Mouse (Mus musculus) limb, embryonic 12.5 days (tissue): ENCODE data around the gene Ugt2b34. TPM values are rescaled to one million over a fixed set of nuclear protein-coding genes. Genes with fewer than 3 reads are reported as not detected.
"Not testable (repeated sequence)": the region's sequence is repeated elsewhere in the genome, so short reads cannot be mapped to it uniquely, and the experiment has no call there.

Experiments
- ATAC-seq: fragments of 200-750 bp; cut with Nextera tagmentation; 2 replicates; pipeline ENCODE4 v1.8.0; 2017; ENCODE audit warnings: low read depth, moderate TSS enrichment; ENCODE audit not compliant: insufficient number of reproducible peaks, insufficient read depth, low FRiP score, low TSS enrichment
- H3K27ac ChIP-seq: fragments of 300-500 bp; sonication (generic); 2 replicates; pipeline ENCODE4 v1.5.1; 2016; ENCODE audit warnings: mild to moderate bottlenecking, moderate library complexity
- H3K27me3 ChIP-seq: fragments of 300-500 bp; sonication (generic); 2 replicates; pipeline ENCODE4 v1.6.1; 2016; ENCODE audit warnings: mild to moderate bottlenecking, moderate library complexity
- H3K36me3 ChIP-seq: fragments of 300-500 bp; sonication (generic); 2 replicates; pipeline ENCODE4 v1.6.1; 2016; ENCODE audit warnings: mild to moderate bottlenecking, moderate library complexity
- H3K4me1 ChIP-seq: fragments of 300-500 bp; sonication (generic); replicated peaks from 2 replicates; pipeline ENCODE4 v1.6.1; 2016
- H3K4me2 ChIP-seq: fragments of 300-500 bp; sonication (generic); 2 replicates; pipeline ENCODE4 v1.6.1; 2016; ENCODE audit warnings: mild to moderate bottlenecking, moderate library complexity
- H3K4me3 ChIP-seq: fragments of 300-500 bp; sonication (generic); replicated peaks from 2 replicates; pipeline ENCODE4 v1.5.1; 2016; ENCODE audit warnings: mild to moderate bottlenecking
- H3K9ac ChIP-seq: fragments of 300-500 bp; sonication (generic); replicated peaks from 2 replicates; pipeline ENCODE4 v1.6.1; 2016; ENCODE audit warnings: mild to moderate bottlenecking, moderate library complexity
- H3K9me3 ChIP-seq: fragments of 300-500 bp; sonication (generic); 2 replicates; pipeline ENCODE4 v1.6.1; 2016; ENCODE audit warnings: mild to moderate bottlenecking, moderate library complexity
- WGBS: fragments of 180-500 bp; shearing (Covaris S2); methylation state at CpG from one replicate; pipeline ENCODE4 v1.1.7; 2016; 5-methylcytosine and 5-hydroxymethylcytosine counted together
- polyA plus RNA-seq: library from polyadenylated mRNA; unstranded; fragments of >200 nt; fragmentation: Nextera tagmentation; extraction: Ambion mirVana; gene quantifications from 2 replicates; pipeline ENCODE4 v1.2.1, GENCODE M21; 2016

Gene Ugt2b34
- polyA plus RNA-seq, 1 experiment from 2014 or later = not detected

DNA sequence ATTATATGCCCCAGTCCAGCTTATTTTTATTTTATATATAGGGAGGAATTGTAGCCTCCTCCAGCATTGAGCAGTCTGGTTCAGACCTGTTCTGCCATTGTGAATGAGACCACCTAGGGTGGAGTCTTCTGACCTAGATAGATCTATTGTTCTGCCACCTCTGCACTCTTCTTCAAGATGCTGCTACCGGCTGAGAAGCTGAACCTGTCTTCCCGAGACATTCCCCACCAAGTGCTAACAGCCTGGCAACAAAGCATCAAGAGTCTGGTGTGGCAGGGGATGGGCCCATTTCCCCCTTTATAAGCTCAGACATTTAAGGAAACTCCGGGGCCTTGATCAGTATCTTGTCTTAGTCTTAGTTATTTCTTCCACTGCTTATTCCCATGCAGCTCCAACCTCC lies 48.4 kb downstream of the Ugt2b34 start:
- 44% methylated on average over 3 of the region's 3 CpGs for WGBS
- Histone ChIP-seq H3K4me2 (no peak overlapping the region), H3K9me3 (no peaks in the 10 kb centered on the region), H3K4me3 (no peak overlapping the region), H3K27me3 (no peaks in the 10 kb centered on the region), H3K9ac (no peak overlapping the region), H3K4me1 (no peaks in the 10 kb centered on the region), H3K27ac (no peak overlapping the region), H3K36me3 (no peaks in the 10 kb centered on the region)
- ATAC-seq = no peak

GRCm38 (mm10) chr5:86857682-86858081 lies 49.1 kb downstream of the Ugt2b34 start:
- H3K27me3 ChIP-seq = no peaks in the 10 kb centered on the region
- H3K4me2 ChIP-seq = no peak overlapping the region
- no peak overlapping the region for H3K9ac ChIP-seq
- 13% methylated on average over 1 of the region's 1 CpGs for WGBS
- no peak overlapping the region for H3K27ac ChIP-seq
- no peaks in the 10 kb centered on the region for H3K9me3 ChIP-seq
- no peaks in the 10 kb centered on the region for H3K4me1 ChIP-seq
- H3K4me3 ChIP-seq = no peak overlapping the region
- no peaks in the 10 kb centered on the region for H3K36me3 ChIP-seq
- no peak for ATAC-seq

GRCm38 (mm10) chr5:86856505-86856904 lies 50.2 kb downstream of the Ugt2b34 start:
- H3K27ac ChIP-seq, ATAC-seq, H3K4me1 ChIP-seq, H3K4me2 ChIP-seq, H3K9ac ChIP-seq, H3K9me3 ChIP-seq, H3K4me3 ChIP-seq, H3K36me3 ChIP-seq, H3K27me3 ChIP-seq: not testable (repeated sequence)
- 81% methylated on average over 13 of the region's 13 CpGs for WGBS

GRCm38 (mm10) chr5:86851658-86852057 lies 55.1 kb downstream of the Ugt2b34 start:
- no peaks in the 10 kb centered on the region for H3K27me3 ChIP-seq
- no peak for ATAC-seq
- H3K9ac ChIP-seq = no peak overlapping the region
- no peak overlapping the region for H3K4me3 ChIP-seq
- WGBS = 64% methylated on average over 5 of the region's 5 CpGs
- H3K9me3 ChIP-seq = no peaks in the 10 kb centered on the region
- no peak overlapping the region for H3K27ac ChIP-seq
- no peak overlapping the region for H3K4me2 ChIP-seq
- no peaks in the 10 kb centered on the region for H3K36me3 ChIP-seq
- no peaks in the 10 kb centered on the region for H3K4me1 ChIP-seq

GRCm38 (mm10) chr5:86850104-86850503 lies 56.6 kb downstream of the Ugt2b34 start:
- Histone ChIP-seq H3K27me3 (no peaks in the 10 kb centered on the region), H3K9me3 (no peaks in the 10 kb centered on the region), H3K36me3 (no peaks in the 10 kb centered on the region), H3K4me2 (no peak overlapping the region), H3K27ac (no peak overlapping the region), H3K4me3 (no peak overlapping the region), H3K9ac (no peak overlapping the region), H3K4me1 (no peaks in the 10 kb centered on the region)
- no peak for ATAC-seq

DNA sequence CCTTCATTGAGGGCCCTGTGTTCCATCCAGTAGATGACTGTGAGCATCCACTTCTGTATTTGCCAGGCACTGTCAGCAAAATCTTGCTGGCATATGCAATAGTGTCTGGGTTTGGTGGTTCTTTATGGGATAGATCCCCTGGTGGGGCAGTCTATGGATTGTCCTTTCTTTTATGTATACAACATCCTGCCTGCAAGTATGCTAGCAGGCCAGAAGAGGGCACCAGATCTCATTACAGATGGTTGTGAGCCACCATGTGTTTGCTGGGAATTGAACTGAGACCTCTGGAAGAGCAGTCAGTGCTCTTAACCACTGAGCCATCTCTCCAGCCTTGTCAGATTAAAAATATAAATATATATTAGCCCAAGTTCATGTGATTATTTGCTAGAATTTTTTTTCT lies 65.5 kb downstream of the Ugt2b34 start:
- not testable (repeated sequence) for H3K9ac ChIP-seq, H3K4me3 ChIP-seq, H3K36me3 ChIP-seq, H3K27me3 ChIP-seq, H3K9me3 ChIP-seq, H3K4me1 ChIP-seq, H3K27ac ChIP-seq, ATAC-seq, H3K4me2 ChIP-seq

DNA sequence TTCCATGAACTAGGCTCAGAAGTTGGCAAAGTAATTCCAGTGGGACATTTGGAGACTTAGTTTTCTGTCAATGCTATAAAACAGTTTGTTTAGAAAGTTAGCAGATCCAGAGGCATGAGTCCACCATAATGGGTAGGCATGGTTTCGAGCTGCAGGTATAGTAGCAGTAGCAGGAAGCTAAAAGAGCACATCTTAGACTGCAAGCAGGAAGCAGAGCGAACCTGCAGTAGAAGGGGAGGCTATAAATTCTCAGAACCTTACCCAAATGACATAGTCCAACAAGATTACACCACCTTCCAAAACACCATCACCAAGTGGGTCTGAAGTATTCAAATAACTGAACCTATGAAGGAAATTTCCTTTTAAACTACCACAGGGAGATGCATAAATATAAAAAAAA lies 66.5 kb downstream of the Ugt2b34 start:
- Histone ChIP-seq H3K9ac (no peak overlapping the region), H3K9me3 (peaks cover 8% of the 10 kb centered on the region; the same call in 1 of the 2 replicates), H3K4me1 (no peaks in the 10 kb centered on the region), H3K27me3 (no peaks in the 10 kb centered on the region), H3K4me2 (no peak overlapping the region), H3K4me3 (no peak overlapping the region), H3K27ac (no peak overlapping the region), H3K36me3 (peaks cover 20% of the 10 kb centered on the region)
- no peak for ATAC-seq
- 96% methylated on average over 2 of the region's 2 CpGs for WGBS

Other genes starting within 250 kb of the Ugt2b34 start
- not detected in 2 replicates for gene Tmprss11b, start 230.6 kb downstream of the Ugt2b34 start, polyA plus RNA-seq
- gene Tmprss11e, start 161.1 kb downstream of the Ugt2b34 start, polyA plus RNA-seq = not detected in 2 replicates
- gene Ythdc1, start 102.7 kb downstream of the Ugt2b34 start, polyA plus RNA-seq = 47.6 and 55.3 TPM in 2 replicates
- not detected in 2 replicates for gene Ugt2b1, start 19.6 kb upstream of the Ugt2b34 start, polyA plus RNA-seq
- gene Ugt2b35, start 93.9 kb upstream of the Ugt2b34 start, polyA plus RNA-seq = not detected in 2 replicates
- gene Ugt2b36, start 185.6 kb upstream of the Ugt2b34 start, polyA plus RNA-seq = not detected in 2 replicates
- gene Ugt2b5, start 233.4 kb upstream of the Ugt2b34 start, polyA plus RNA-seq = not detected in 2 replicates